Mouse (Mus musculus): ENCODE data around the gene Spag7. TPM values are rescaled to one million over a fixed set of nuclear protein-coding genes. Genes with fewer than 3 reads are reported as not detected.

Gene Spag7
- total RNA-seq, 2 experiments from 2014 or later, result 52.8 to 53.9 TPM

DNA sequence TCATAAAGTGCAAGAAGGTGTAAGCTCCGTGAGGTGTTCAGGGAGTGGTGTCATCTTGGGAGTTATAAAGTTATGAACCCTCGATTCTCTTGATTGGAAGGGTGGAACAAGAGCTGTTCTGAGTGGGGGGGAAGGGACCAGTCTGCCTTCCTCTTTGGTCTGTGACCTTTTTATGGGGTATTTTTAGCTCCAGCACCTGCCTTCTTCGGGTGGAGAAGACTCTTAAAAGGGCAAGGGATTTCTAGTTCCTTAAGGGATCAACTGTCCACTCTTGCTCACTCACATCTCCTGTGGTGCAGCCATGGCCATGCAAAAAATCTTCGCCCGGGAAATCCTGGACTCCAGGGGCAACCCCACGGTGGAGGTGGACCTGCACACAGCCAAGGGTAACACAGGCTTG, 11.6 kb downstream of the Spag7 start:
- DNase-seq (ENCODE audit: low spot score in 2 of 2), result no peak

DNA sequence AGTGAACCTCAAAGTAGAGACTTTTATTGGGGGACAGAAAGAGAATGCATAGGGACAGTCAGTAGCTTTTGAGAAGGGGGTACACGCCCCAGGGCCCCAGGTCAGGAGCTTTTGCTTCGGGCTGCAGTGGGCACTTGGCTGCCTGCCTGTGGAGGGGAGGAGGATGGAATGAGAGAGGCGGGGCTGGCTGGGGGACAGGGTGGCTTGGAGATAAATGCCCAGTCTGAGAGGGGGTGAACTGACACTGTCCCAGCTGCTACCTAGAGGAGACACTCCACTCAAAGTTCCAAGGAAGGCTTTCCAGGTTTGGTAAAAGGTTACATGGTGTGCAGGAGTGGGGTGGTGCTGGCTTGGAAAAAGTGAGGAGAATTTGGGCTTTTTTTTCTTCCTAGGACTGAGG, 12.3 kb downstream of the Spag7 start, which contains the start of gene Eno3:
Gene Eno3, plus strand, starts transcription at position 239 of the 400 bp plus-strand sequence.
- DNase-seq (ENCODE audit: low spot score in 2 of 2), result no peak

DNA sequence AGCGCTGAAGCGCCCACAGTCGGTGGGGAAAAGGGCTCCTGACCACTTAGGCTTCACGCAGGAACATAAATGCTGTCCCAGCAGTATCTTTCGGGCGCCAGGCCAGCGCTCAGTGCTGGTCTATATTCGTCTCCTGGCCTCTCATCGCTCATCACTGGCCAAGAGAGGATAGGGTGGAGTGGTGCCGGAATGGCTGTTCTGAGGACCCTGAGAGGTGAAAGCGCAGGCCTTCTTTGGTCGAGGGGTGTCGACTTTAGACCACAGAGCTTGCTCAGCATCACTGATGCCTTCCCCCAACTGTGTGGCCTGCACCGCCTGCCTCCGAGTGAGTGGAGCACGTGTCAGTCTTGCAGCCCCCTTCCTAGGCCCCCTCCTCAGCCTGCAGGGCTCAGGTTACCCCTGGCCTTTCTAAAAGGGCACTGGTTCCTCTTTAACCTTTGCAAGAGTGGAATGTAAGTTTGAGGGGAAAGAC, 12.7 kb downstream of the Spag7 start:
- no peak for DNase-seq (ENCODE audit: low spot score in 2 of 2)

DNA sequence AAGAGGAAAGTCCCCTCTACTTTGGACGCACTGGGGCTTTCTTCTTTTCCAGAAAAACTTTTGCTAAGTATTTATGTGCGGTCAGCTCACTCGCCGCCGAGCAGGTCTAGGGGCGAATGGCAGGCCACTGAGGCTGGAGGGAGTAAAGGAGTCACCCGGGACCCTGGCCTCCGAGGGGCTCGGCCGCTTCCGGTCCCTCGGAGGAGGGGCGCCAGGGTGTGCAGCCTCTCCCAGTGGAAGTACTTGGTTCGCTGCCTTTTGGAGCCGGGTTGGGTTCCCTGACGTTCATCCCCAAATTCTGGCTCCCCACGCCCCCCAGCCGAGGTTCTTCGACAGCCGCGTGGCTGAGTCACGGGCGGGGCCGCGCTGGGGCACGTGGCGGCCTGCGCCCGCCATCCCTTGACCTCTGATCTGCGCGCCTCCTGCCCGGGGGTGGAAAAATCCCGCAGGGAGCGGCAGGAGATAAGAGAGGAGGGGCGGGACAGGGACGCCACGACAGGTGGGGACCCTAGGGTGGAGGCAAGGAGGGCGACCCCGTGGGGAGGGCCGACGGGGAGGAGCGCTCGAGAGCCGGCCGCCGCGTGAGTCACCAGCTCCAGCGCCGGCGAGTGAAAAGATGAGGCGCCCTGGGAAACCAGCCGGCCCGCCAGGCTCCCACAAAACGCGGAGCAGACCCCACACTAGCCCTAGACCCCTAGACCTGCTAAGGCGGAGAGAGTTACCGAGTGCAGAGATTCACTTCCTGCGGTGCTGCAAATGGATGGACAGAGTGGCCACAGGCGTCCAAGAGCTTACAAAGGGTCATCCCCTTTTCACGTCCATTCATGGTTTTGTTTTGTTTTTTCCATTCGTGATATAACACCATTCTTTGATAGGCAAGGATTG, 13.4 kb downstream of the Spag7 start:
- DNase-seq (ENCODE audit: low spot score in 2 of 2), result peak in 1 of 2 experiments; percentile 52

DNA sequence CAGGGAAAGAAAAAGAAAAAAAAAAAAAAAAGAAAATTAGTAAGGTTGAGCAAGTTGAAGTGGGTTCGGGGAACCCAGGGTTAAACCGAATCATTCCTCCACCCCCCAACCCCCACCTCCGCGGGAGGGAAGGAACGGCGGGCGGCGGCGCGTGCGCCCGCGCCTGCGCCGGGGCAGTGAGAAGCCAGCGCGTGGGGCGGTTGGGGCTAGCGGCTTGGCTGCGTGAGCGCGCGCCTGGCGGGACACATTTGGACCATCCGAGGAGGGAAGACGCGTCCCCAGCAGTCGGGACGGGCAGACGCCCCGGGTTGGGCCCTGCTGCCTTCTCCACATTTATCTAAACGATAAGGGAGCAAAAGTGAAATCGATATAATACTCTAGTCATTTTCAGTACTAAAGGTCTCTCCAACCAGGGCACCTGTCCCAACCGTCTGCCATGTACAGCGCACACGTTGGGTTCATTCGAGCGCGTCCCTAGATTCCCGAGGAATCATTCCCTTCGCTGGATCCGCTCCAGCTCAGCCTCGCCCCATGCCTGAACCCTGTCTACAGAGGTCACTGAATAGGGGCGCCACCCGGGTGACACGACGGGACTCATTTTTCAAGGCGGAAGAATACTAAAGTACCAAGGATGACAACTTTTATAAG, 14.2 kb downstream of the Spag7 start:
- DNase-seq (ENCODE audit: low spot score in 2 of 2), result peak; percentile 73 to 82

DNA sequence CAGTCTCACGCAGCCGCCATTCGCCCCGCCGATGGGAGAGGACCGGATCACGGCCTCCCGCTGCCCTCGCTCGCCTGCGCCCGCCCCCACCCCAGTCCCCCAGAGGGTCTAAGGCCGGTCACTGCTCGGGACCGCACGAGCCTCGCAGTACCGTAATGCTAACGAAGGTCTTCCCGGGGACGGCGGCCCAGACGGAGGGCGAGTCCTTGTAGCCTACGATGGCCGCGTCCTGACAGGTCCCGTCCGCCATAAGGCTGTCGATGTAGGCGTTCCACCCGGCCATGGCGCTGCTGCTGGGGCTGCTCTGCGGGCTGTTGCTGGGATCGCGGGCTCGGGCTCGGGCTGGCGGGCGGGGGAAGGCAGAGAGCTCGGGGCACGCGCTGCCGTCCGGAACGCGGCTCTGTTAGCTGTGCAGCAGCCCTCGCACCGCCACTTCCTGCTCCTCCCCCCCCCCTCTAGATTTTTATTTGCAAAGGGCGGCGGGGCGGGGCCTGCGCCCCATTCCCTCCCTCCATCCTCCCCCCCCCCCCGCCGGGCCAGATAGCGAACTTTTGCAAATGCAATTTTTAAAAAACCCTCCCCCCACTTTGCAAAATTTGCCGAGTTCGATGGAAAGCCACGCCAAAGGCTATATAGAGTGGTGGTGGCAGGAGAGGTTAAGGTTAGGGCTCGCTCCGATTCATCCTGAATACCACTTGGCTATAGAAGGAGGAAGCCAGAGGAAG, 14.9 kb downstream of the Spag7 start, which contains the start of gene Pfn1:
Gene Pfn1, minus strand, starts transcription at position 447 of the 725 bp plus-strand sequence.
- peak; percentile 66 to 80 for DNase-seq (ENCODE audit: low spot score in 2 of 2)

DNA sequence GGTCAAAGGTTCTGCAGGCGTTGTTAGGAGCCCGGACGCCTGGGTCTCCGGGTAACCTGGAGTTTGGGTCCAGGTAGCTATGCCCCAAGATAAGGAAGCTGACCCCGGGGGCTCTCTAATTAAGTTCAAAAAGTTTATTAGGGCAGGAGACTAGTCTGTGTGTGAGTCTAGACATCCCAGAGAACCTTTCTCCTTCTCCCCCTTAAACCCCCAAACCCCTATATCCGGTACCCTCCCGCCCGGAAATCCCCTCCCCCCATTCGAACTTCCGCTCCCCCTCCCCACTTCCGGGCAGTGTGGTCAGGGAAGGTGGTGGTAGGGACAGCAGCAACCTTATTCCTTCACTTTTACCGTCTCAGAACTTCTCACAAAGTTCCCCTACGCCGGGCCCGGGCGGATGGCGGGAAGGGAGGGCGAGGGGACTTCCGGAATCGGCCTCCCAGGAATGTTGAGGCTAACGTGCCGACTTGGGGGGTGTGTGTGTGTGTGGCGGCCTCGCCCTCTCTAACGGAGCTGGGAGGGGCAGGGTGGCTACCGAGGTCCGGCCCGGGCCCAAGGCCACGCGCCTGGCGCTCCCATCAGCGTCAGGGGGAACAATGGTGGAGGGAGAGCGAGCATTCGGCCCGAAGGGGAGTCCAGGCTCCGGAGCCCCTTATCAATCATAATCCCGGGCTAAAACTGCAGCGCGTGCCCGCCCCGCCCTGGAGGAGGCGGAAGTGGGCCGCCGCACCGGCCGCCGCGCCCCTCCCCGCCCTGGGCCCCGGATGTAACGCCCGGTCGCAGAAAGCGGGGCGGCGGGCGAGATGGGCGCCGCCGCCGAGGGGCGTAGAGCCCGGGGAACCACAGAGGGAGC, 15.6 kb downstream of the Spag7 start:
- peak; percentile 59 to 66 for DNase-seq (ENCODE audit: low spot score in 2 of 2)

DNA sequence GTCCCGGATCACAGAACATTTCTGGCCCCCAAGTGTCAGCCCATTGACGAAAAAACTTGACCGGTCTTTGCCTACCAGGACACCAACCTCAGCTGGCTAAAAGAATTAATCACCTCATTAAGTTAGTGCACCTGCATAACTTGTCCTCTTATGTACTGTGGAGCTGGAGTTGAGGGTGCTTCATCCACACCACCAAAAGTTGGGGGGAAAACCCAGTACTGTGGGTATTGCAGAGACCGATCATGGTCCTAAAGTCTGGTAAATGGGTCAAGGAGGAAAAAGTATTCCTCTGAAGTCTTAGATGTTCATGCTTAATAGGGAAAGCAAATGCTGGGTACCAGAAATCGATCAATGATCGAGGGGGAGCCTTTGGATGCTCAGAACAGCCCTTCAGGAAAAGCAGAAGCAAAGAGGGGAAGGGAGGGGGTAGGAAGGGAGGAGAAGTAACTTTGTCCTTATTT, 16.3 kb downstream of the Spag7 start:
- no peak for DNase-seq (ENCODE audit: low spot score in 2 of 2)

DNA sequence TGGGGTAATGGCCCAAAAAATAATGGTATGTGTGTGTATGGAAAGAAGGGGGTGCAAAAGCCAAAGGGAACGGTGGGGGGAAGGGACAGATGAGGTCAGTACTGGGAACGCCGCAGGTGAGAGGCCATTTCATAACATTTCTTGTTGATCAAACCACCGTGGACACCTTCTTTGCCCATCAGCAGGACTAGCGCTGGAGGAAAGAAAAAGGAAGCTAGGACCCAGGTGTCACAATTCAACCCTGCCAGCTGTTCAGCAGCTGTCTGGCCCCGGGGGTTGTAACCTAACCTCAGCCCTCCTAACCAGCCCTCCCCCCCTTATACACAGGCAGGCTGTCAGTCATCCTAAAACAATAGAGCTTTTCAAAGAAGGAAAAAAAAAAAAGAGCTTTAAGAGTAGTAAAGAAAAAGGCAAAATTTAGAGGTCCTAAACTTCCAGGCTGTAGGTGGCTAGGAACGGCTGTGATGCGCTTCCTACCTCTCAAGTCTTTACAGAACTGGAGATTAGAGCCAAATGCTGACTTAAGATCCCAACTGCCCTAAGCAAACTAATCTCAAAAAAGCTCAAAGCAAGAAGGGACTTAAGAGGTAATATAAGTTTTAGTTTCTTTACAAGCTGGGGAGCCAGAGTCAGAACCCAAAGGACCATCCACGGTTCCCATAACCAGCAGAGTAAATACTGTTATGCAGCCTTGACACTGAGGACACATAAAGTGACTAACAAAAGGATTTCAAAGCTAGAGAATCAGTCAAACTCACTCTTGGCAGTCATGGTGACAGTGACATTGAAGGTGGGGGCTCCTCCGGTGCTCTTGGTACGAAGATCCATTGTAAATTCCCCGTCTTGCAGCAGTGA, 17.0 kb downstream of the Spag7 start:
- DNase-seq (ENCODE audit: low spot score in 2 of 2), result no peak

DNA sequence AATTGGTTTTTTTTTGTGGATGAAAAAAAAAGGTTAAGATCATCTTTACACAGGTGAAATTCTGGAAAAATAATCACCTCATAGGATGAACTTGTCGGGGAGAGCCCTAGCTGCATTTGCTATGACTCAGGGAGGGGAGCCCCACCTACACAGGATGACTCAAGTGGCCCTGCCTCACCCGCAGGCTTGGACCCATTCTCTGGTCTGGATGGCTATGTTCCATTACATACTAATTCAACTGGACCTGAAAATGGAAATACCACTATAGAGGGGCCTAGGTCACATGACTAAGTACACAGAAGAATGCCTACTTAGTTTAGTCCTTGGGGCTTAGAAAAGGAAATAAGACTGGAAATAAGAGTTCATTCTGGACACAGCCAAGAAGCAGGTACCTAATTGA, 17.8 kb downstream of the Spag7 start:
- DNase-seq (ENCODE audit: low spot score in 2 of 2), result no peak

DNA sequence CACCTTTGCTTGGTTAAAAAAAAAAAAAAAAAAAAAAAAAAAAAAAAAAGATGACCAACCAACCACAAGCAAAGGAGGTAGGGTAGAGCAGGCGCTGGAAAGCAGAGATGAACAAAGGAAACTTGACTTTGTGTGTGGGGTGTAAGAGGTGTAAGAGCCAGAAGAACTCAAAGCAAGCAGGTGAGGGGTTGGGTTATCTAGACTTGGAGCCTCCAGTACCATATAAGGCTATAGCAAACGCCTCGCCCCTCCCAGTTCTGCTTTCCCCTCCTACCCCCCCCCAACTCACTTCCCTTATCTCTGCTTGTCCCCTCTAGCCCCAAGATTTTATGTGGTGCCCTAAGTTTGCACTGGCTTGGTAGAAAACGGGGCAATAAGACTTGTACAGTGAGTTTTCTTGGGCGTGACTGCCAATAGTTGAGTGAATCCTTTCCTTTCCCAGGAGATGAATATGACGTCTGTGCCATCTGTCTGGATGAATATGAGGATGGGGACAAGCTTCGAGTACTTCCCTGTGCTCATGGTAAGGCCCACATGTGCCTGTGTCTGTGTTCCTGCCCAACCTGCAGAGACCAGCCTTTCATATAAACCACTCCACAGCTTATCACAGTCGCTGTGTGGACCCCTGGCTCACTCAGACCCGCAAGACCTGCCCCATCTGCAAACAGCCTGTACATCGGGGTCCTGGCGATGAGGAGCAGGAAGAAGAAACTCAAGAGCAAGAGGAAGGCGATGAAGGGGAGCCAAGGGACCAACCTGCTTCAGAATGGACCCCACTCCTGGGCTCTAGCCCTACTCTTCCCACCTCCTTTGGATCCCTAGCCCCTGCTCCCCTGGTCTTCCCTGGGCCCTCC, 18.7 kb downstream of the Spag7 start:
- DNase-seq (ENCODE audit: low spot score in 2 of 2), result no peak

DNA sequence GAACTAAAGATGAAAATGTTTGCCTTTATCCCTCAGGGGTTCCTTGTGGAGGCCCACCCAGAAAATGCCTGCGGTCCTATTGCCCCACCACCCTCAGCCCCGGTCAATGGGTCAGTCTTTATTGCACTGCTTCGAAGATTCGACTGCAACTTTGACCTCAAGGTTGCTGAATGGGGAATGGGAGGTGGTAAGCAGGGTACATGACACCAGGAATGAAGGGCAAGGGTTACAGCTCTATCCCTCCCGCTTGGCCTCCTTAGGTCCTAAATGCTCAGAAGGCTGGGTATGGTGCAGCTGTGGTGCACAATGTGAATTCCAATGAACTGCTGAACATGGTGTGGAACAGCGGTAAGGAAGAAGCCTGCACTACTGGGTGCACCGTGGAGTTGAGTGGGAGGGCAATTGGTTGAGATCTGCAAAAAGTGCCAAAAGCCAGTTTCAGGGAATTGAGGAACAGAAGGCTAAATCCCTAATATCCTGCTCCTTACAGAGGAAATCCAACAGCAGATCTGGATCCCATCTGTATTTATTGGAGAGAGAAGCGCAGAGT, 20.0 kb downstream of the Spag7 start:
- DNase-seq (ENCODE audit: low spot score in 2 of 2), result peak in 1 of 2 experiments; percentile 3

DNA sequence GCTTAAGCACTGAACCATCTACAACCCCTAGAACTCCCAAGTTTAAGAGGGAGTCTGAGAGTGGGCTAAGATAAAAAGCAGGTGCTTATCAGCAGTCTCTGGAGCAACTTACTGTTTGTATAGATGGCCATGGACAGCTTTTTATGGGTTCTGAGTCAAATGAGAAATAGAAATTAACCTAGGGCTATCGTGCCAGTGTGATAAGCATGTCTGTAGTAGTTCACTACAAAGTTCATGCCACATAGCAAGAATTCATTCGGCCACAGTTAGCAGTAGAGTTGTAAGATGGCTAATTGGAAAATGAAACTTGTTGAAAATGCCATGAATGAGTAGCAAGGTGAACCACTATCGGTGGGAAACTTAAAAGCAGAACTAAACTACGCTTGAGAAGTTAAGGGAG, 20.7 kb downstream of the Spag7 start:
- DNase-seq (ENCODE audit: low spot score in 2 of 2), result no peak

DNA sequence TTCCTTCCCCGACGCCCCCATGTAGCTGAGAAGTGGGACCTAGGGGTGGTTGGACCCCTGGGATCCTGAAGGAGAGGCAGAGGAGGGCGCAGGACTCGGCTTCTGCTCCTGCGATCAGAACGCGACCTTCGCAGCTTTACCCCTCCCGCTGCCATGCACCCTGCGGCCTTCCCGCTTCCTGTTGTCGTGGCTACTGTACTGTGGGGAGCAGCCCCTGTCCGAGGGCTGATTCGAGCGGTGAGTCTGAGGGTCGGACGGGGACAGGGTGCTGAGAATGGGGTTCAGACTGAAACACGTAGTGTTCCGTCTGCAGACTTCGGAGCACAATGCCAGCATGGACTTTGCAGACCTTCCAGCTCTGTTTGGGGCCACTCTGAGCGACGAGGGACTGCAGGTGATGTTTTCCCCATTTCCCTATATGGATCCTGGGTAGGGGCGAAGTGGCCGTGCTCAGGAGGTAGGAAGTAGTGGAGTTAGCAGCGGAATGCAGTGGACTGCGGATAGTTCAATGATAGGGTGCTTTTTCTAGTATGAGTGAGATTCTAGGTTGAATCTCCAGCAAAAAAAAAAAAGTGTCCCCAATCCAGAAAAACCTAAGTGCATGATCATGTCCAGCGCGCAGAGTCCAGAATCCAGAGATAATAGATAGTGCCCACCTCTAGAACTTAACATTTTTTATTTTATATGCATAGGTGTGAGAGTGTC, 21.3 kb downstream of the Spag7 start:
- peak in 1 of 2 experiments; percentile 46 for DNase-seq (ENCODE audit: low spot score in 2 of 2)

DNA sequence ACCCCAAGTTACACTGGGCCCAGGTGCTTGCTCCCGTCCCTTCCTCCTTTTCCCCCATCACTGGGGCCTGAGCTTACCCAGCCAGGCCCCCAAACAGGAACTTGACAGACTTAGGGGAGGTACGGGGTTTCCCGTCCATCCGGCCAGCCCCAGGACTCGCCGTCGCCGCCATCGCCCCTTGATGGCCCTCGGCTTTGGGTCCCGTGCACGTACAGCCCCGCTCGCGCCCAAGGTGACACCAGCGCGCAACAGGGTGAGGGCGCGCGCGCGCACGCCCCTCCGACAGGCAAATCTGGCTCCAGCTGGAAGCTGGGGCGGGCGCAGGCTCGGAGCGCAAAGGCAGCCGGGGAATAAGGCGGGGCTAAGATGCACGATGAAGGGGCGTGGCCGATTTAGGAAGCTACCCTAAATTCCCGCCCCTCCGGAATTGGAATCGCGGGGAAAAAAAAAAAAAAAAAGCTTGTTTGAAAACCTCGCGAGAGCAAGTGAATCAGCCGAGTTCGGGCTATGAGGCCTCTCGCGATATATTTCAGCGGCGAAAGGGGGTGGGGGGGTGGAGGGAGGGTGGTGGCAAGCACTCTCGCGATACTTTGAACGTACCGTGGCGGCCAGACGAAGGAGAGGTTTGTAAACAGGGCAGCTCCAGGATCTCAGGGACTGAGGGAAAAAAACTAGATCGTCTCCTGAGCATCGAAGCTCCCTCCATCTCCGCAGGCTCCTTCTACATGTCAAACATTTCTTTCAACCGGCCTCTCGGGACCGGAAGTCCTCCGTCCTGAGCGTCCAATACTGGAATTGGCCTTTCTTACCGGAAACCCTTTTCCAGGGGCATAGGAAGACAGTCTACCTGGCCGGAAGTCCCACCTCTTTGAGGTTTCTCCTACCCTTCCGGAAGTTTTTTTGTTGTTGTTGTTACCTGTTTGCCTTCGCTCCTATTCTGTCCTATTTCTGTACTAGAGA, 22.2 kb downstream of the Spag7 start, which contains the start of the genes Rnf167 and Slc25a11:
Gene Rnf167, plus strand, starts transcription at position 545 of the 960 bp plus-strand sequence.
Gene Slc25a11, minus strand, starts transcription at position 789 of the 960 bp plus-strand sequence.
- peak; percentile 94 to 96 for DNase-seq (ENCODE audit: low spot score in 2 of 2)

DNA sequence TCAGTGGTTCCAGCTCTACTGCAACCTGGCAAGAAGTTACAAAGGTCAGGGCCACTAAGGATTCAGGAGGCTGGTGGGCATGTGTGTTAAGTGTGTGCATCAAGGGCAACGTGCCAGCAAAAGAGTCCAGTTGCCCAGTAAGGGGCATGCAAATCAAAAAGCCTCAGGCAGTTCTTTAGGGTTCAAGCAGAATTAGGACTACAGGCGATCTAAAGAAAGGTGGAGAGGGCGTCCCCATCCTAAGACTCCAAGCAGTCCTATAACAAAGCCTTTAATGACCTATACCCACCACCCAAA, 23.0 kb downstream of the Spag7 start:
- no peak for DNase-seq (ENCODE audit: low spot score in 2 of 2)

Measured in layer of hippocampus, postnatal 10 days (tissue).